Mouse (Mus musculus) MEL (cell line): Measurements from ENCODE around the gene Cald1.

Experiments used
- CTCF ChIP-seq, 3 experiments: IDR thresholded peaks in 2 of 3; conservative IDR thresholded peaks in 1 of 3; 2 replicates each; pipeline ENCODE4 v1.5.1; 2011 to 2012; ENCODE audit warnings: low read length in 3 of 3, low read depth in 2 of 3, mild to moderate bottlenecking in 2 of 3, improper control_type of control experiment in 1 of 3, inconsistent platforms in 1 of 3, mixed read lengths in 1 of 3, moderate library complexity in 1 of 3; ENCODE audit not compliant: control insufficient read depth in 1 of 3, insufficient read depth in 1 of 3, poor library complexity in 1 of 3, severe bottlenecking in 1 of 3
- E2F4 ChIP-seq: IDR thresholded peaks from 2 replicates; pipeline ENCODE4 v1.6.1; 2011; ENCODE audit warnings: low read depth, low read length, improper control_type of control experiment, borderline replicate concordance
- EP300 ChIP-seq, 2 experiments: IDR thresholded peaks; 2 replicates each; pipeline ENCODE4 v1.6.1; 2011; ENCODE audit warnings: improper control_type of control experiment in 2 of 2, low read length in 2 of 2, low read depth in 1 of 2, mild to moderate bottlenecking in 1 of 2
- GATA1 ChIP-seq: IDR thresholded peaks from 2 replicates; pipeline ENCODE4 v1.6.1; 2011; ENCODE audit warnings: low read depth, low read length, improper control_type of control experiment
- MAFK ChIP-seq: IDR thresholded peaks from 2 replicates; pipeline ENCODE4 v1.6.1; 2011; ENCODE audit warnings: low read depth, mild to moderate bottlenecking, low read length, improper control_type of control experiment, borderline replicate concordance
- POLR2A ChIP-seq, 2 experiments: IDR thresholded peaks; 2 replicates each; pipeline ENCODE4 v1.6.1; 2011 to 2012; ENCODE audit warnings: low read length in 2 of 2, mild to moderate bottlenecking in 2 of 2, control low read depth in 1 of 2, improper control_type of control experiment in 1 of 2, low read depth in 1 of 2, moderate library complexity in 1 of 2; ENCODE audit not compliant: control insufficient read depth in 1 of 2, insufficient read depth in 1 of 2, poor library complexity in 1 of 2
- UBTF ChIP-seq: IDR thresholded peaks from 2 replicates; pipeline ENCODE4 v1.6.1; 2012; ENCODE audit warnings: low read depth, mild to moderate bottlenecking, inconsistent platforms, low read length, improper control_type of control experiment, moderate library complexity, borderline replicate concordance; ENCODE audit not compliant: insufficient read depth
- USF1 ChIP-seq: IDR thresholded peaks from 2 replicates; pipeline ENCODE4 v1.6.1; 2014; ENCODE audit warnings: low read depth, mild to moderate bottlenecking, inconsistent platforms, low read length, improper control_type of control experiment, moderate library complexity
- ZKSCAN1 ChIP-seq: IDR thresholded peaks from 2 replicates; pipeline ENCODE4 v1.6.1; 2012; ENCODE audit warnings: low read depth, mild to moderate bottlenecking, inconsistent platforms, low read length, improper control_type of control experiment, moderate library complexity

DNA sequence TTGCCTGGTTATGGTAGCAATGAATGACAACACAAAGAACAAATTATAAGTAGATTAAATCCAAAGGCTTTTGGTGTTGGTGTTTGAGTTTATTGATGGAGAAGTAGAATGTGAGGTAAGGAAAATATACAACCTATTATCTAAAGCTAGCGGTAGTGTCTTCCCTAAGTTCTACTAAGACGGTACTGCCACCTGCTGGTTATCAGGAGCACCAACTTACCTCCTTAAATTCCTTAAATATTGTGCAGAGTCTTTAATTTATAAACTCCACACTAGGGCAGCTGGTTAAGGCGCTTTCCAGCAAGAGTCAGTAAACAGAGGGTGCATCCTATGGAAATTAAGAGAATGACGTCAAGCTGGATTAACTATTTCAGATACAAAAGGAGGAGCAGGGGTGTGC lies 161.7 kb downstream of the Cald1 start:
- TF ChIP-seq UBTF (no peak), POLR2A (IDR thresholded peaks at IDR 0.05; ENCODE audit: control insufficient read depth in 1 of 2, insufficient read depth in 1 of 2, low read depth in 1 of 2, low read length in 2 of 2, poor library complexity in 1 of 2) (no peak), CTCF (IDR thresholded peaks at IDR 0.05 in 2 of 3, conservative IDR thresholded peaks at IDR 0.05 in 1 of 3; ENCODE audit: control insufficient read depth in 1 of 3, insufficient read depth in 1 of 3, low read depth in 2 of 3, low read length in 3 of 3, poor library complexity in 1 of 3, severe bottlenecking in 1 of 3) (peak; percentile 48 to 82 (median 65)), USF1 (no peak), MAFK (no peak), E2F4 (no peak), ZKSCAN1 (no peak), EP300 (IDR thresholded peaks at IDR 0.05; ENCODE audit: low read depth in 1 of 2, low read length in 2 of 2) (no peak), GATA1 (no peak)
